Comparison of ENCODE assay signal across 10 mouse cellular contexts in the genomic region with DNA sequence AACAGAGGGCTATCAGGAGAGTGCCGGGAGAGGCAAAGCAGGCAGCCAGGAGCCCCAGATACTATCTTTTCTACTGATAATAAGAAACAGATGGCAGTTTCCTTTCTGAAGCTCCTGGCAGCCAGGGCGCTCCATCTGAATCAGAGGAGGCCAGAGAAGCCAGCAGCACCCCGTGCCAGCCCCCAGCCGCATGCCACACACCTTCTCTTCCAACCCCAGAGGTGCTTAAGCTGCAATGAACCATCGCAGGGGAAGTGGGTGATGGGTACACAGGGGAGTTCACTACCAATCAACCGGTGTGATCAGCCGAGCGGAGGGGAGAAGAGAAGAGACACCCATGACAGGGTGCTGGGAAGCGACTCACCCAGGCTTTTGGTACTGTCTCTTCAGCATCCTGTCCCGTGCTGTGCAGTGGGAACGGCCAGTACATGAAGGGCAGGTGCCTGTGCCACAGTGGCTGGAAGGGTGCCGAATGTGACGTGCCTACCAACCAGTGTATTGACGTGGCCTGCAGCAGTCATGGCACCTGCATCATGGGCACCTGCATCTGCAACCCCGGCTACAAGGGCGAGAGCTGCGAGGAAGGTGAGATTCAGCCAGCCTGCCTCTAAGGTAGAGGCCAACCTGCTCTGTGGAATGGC.
DNase-seq lines count a peak whose midpoint lies in the region; ATAC-seq lines count a peak whose summit lies in the region.
"Had no signal": no experiment of that assay in that cellular context is flagged by ENCODE, and none has a peak within 500 bp of the region (broad histone marks: within the 10 kb centered on the region; RNA-seq: fewer than 3 reads in every experiment).

No protein-coding gene starts in this region.

- peak; percentile 29; the same call in 1 of the 2 replicates for ATAC-seq in cerebellum, adult (ENCODE audit: insufficient number of reproducible peaks, low FRiP score, low TSS enrichment)
- ATAC-seq in intestine, embryonic 16.5 days: no peak

- no peak for DNase-seq in cerebellum, postnatal 4 days (ENCODE audit: low spot score in 2 of 2)
- peak; percentile 21 for DNase-seq in left cerebral cortex, postnatal 4 days
- DNase-seq in left cerebral cortex, adult 11 months (ENCODE audit: low spot score): no peak
- DNase-seq in cerebellum, postnatal 10 days: peak; percentile 61 to 75
- no peak for DNase-seq in T-cell, adult 2 months (ENCODE audit: low spot score)
- DNase-seq in thymus, postnatal 0 days (ENCODE audit: low spot score): no peak
- DNase-seq: kidney, adult 2 months had no signal

- intact Hi-C loops in left cerebral cortex, postnatal 4 days (cut with DNase I): no loop called here

- H3K36me3 ChIP-seq in intestine, embryonic 16.5 days (ENCODE audit: control insufficient read depth, insufficient read depth, low read length): no peaks in the 10 kb centered on the region

- no peak overlapping the region for H3K4me3 ChIP-seq in intestine, embryonic 16.5 days (ENCODE audit: low read length)

- H3K4me2 ChIP-seq in intestine, embryonic 16.5 days (ENCODE audit: low read depth, low read length): no peak overlapping the region

- H3K27me3 ChIP-seq in intestine, embryonic 16.5 days (replicated peaks; ENCODE audit: control insufficient read depth, insufficient read depth, low read length): no peaks in the 10 kb centered on the region

- H3K9me3 ChIP-seq in intestine, embryonic 16.5 days (ENCODE audit: control insufficient read depth, low read length): no peaks in the 10 kb centered on the region

- H3K9ac ChIP-seq in intestine, embryonic 16.5 days (ENCODE audit: low read depth, low read length): no peak overlapping the region
- H3K9ac ChIP-seq: liver, embryonic 14.5 days had no signal

- 86% methylated on average over 17 of the region's 17 CpGs for WGBS in intestine, embryonic 16.5 days

- peaks cover 10% of the 10 kb centered on the region for H3K4me1 ChIP-seq in intestine, embryonic 16.5 days (ENCODE audit: control insufficient read depth, insufficient read depth, low read length)

- H3K27ac ChIP-seq in intestine, embryonic 16.5 days (ENCODE audit: low read length): peak overlapping the region; percentile 80
- H3K27ac ChIP-seq: liver, embryonic 14.5 days had no signal

Comparison
In these comparisons a context has a peak if more than half of its experiments do, and no peak if none do; other contexts are left out.
1. DNase-seq: peak in left cerebral cortex, postnatal 4 days (single experiment) and cerebellum, postnatal 10 days (2 of 2); none in cerebellum, postnatal 4 days (0 of 2), left cerebral cortex, adult 11 months (single experiment), T-cell, adult 2 months (single experiment) and thymus, postnatal 0 days (single experiment).